Mouse (Mus musculus) lung, postnatal 4 days (tissue): Measurements from ENCODE around the gene Syt1.

ENCODE experiments used
- DNase-seq, 2 experiments: peaks; one replicate each; pipeline ENCODE4 v3.0.0; 2021

Syt1 gene

GRCm38 (mm10) chr10:109010241-109011193 lies at the start of gene Syt1:
Syt1 (minus strand) TSS chr10:109010982.
- DNase-seq: peak; percentile 16 to 41

- DNase-seq: no peak
Measured at GRCm38 (mm10) chr10:109056500-109056899, 45.7 kb upstream of the Syt1 start.

GRCm38 (mm10) chr10:109047537-109047936 lies 36.8 kb upstream of the Syt1 start:
- no peak for DNase-seq

GRCm38 (mm10) chr10:109046988-109047387 lies 36.2 kb upstream of the Syt1 start:
- DNase-seq: no peak

GRCm38 (mm10) chr10:109011226-109012165 lies 714 bp upstream of the Syt1 start:
- no peak for DNase-seq

- DNase-seq: no peak
Measured at GRCm38 (mm10) chr10:109009831-109010230, 951 bp downstream of the Syt1 start.

GRCm38 (mm10) chr10:109008456-109008855 lies 2.3 kb downstream of the Syt1 start:
- DNase-seq: no peak

GRCm38 (mm10) chr10:109003482-109003881 lies 7.3 kb downstream of the Syt1 start:
- no peak for DNase-seq

GRCm38 (mm10) chr10:108987250-108987649 lies 23.5 kb downstream of the Syt1 start:
- no peak for DNase-seq

GRCm38 (mm10) chr10:108979660-108980059 lies 31.1 kb downstream of the Syt1 start:
- peak; percentile 65 to 87 for DNase-seq

GRCm38 (mm10) chr10:108954952-108955351 lies 55.8 kb downstream of the Syt1 start:
- DNase-seq: no peak

GRCm38 (mm10) chr10:108952182-108952581 lies 58.6 kb downstream of the Syt1 start:
- no peak for DNase-seq

- peak; percentile 10 to 57 for DNase-seq
Measured at GRCm38 (mm10) chr10:108936838-108937430, 73.8 kb downstream of the Syt1 start.

GRCm38 (mm10) chr10:108930299-108930698 lies 80.5 kb downstream of the Syt1 start:
- DNase-seq: peak; percentile 7 to 68

- no peak for DNase-seq
Measured at GRCm38 (mm10) chr10:108929676-108930075, 81.1 kb downstream of the Syt1 start.

GRCm38 (mm10) chr10:108905264-108905663 lies 105.5 kb downstream of the Syt1 start:
- DNase-seq: no peak

GRCm38 (mm10) chr10:108904371-108904770 lies 106.4 kb downstream of the Syt1 start:
- no peak for DNase-seq

GRCm38 (mm10) chr10:108896529-108896928 lies 114.3 kb downstream of the Syt1 start:
- DNase-seq: no peak

GRCm38 (mm10) chr10:108893288-108893687 lies 117.5 kb downstream of the Syt1 start:
- no peak for DNase-seq

GRCm38 (mm10) chr10:108892441-108892840 lies 118.3 kb downstream of the Syt1 start:
- DNase-seq: no peak

- DNase-seq: no peak
Measured at GRCm38 (mm10) chr10:108889084-108889483, 121.7 kb downstream of the Syt1 start.

GRCm38 (mm10) chr10:108886781-108887180 lies 124.0 kb downstream of the Syt1 start:
- DNase-seq: no peak

GRCm38 (mm10) chr10:108885769-108886168 lies 125.0 kb downstream of the Syt1 start:
- DNase-seq: no peak
